Mouse (Mus musculus) bone marrow macrophage, adult 2 months (primary cell): ENCODE measurements around the gene Rev3l. TPM values are rescaled to one million over a fixed set of nuclear protein-coding genes. Genes with fewer than 3 reads are reported as not detected.

Experiments
- H3K27ac ChIP-seq: 2 replicates; pipeline ENCODE4 v1.5.1; 2012; ENCODE audit warnings: low read depth, low read length; ENCODE audit not compliant: insufficient read depth
- H3K4me1 ChIP-seq: 2 replicates; pipeline ENCODE4 v1.6.1; 2012; ENCODE audit warnings: low read length; ENCODE audit not compliant: control insufficient read depth, insufficient read depth
- H3K4me3 ChIP-seq: 2 replicates; pipeline ENCODE4 v1.5.1; 2012; ENCODE audit warnings: mild to moderate bottlenecking, low read length, moderate library complexity; ENCODE audit not compliant: insufficient read depth
- CTCF ChIP-seq: IDR thresholded peaks from 2 replicates; pipeline ENCODE4 v1.5.1; 2012; ENCODE audit warnings: low read depth, mild to moderate bottlenecking, low read length, moderate library complexity
- POLR2A ChIP-seq: IDR thresholded peaks from 2 replicates; pipeline ENCODE4 v1.6.1; 2012; ENCODE audit warnings: mild to moderate bottlenecking, low read depth, low read length, borderline replicate concordance
- polyA plus RNA-seq: library from polyadenylated mRNA; stranded (reverse); fragments of >200 nt; gene quantifications from 2 replicates; pipeline ENCODE4 v1.2.4, GENCODE M21; 2012; ENCODE audit not compliant: missing spikeins, insufficient read depth, insufficient read length

The Rev3l gene
- polyA plus RNA-seq, 1 experiment, result 11.7 TPM

GRCm38 (mm10) chr10:39730976-39731735, 762 bp upstream of the Rev3l start:
- Histone ChIP-seq H3K27ac (peak overlapping the region; percentile 91), H3K4me3 (peak overlapping the region; percentile 65), H3K4me1 (peaks cover 6% of the 10 kb centered on the region)
- no peak for TF ChIP-seq POLR2A
- TF ChIP-seq CTCF, result no peak

- peak overlapping the region; percentile 88 for H3K27ac ChIP-seq
Observed at GRCm38 (mm10) chr10:39732266-39733100, 565 bp downstream of the Rev3l start.

GRCm38 (mm10) chr10:39733101-39733399, 1.1 kb downstream of the Rev3l start:
- Histone ChIP-seq H3K4me1 (peaks cover 7% of the 10 kb centered on the region), H3K27ac (peak overlapping the region; percentile 88), H3K4me3 (peak overlapping the region; percentile 95)
- TF ChIP-seq POLR2A (no peak), CTCF (no peak)

More at GRCm38 (mm10) chr10:39732266-39733100, 565 bp downstream of the Rev3l start:
- Histone ChIP-seq H3K4me3 (peak overlapping the region; percentile 95), H3K4me1 (peaks cover 5% of the 10 kb centered on the region)
- no peak for TF ChIP-seq POLR2A
- TF ChIP-seq CTCF, result no peak

- H3K4me1 ChIP-seq, result peaks cover 7% of the 10 kb centered on the region
- no peak for TF ChIP-seq POLR2A
- TF ChIP-seq CTCF, result no peak
- peak overlapping the region; percentile 95 for H3K4me3 ChIP-seq
- no peak overlapping the region for H3K27ac ChIP-seq
Observed at GRCm38 (mm10) chr10:39733421-39733930, 1.6 kb downstream of the Rev3l start.

- peaks cover 8% of the 10 kb centered on the region for H3K4me1 ChIP-seq
- no peak overlapping the region for H3K4me3 ChIP-seq
- no peak overlapping the region for H3K27ac ChIP-seq
- TF ChIP-seq CTCF (no peak), POLR2A (no peak)
Observed at GRCm38 (mm10) chr10:39736187-39736586, 4.3 kb downstream of the Rev3l start.

- Histone ChIP-seq H3K27ac (no peak overlapping the region), H3K4me1 (peaks cover 4% of the 10 kb centered on the region), H3K4me3 (no peak overlapping the region)
- TF ChIP-seq CTCF (no peak), POLR2A (no peak)
Observed at GRCm38 (mm10) chr10:39742057-39742456, 10.1 kb downstream of the Rev3l start.

GRCm38 (mm10) chr10:39764752-39765151, 32.8 kb downstream of the Rev3l start:
- Histone ChIP-seq H3K4me1 (no peaks in the 10 kb centered on the region), H3K27ac (no peak overlapping the region), H3K4me3 (no peak overlapping the region)
- TF ChIP-seq CTCF (no peak), POLR2A (no peak)

- H3K4me1 ChIP-seq, result no peaks in the 10 kb centered on the region
- TF ChIP-seq CTCF (no peak), POLR2A (no peak)
- no peak overlapping the region for H3K4me3 ChIP-seq
- H3K27ac ChIP-seq, result no peak overlapping the region
Observed at GRCm38 (mm10) chr10:39766702-39767101, 34.8 kb downstream of the Rev3l start.

GRCm38 (mm10) chr10:39772259-39772658, 40.3 kb downstream of the Rev3l start:
- Histone ChIP-seq H3K27ac (no peak overlapping the region), H3K4me3 (no peak overlapping the region), H3K4me1 (no peaks in the 10 kb centered on the region)
- TF ChIP-seq CTCF, result no peak
- TF ChIP-seq POLR2A, result no peak
